Mouse (Mus musculus): ENCODE measurements around the gene Vps16. TPM values are rescaled to one million over a fixed set of nuclear protein-coding genes. Genes with fewer than 3 reads are reported as not detected.

The Vps16 gene
- polyA plus RNA-seq, 1 experiment from 2014 or later = 105 TPM

GRCm38 (mm10) chr2:130488600-130488999, 64.5 kb downstream of the Vps16 start:
- Histone ChIP-seq H3K4me3 (ENCODE audit: low read length) (no peak overlapping the region), H3K4me1 (ENCODE audit: control insufficient read depth, insufficient read depth, low read depth, low read length) (no peaks in the 10 kb centered on the region), H3K4me2 (ENCODE audit: low read length) (no peak overlapping the region), H3K27me3 (replicated peaks; ENCODE audit: control insufficient read depth, insufficient read depth, low read length) (no peaks in the 10 kb centered on the region), H3K9me3 (ENCODE audit: control insufficient read depth, low read length) (no peaks in the 10 kb centered on the region), H3K36me3 (ENCODE audit: control insufficient read depth, insufficient read depth, low read length) (no peaks in the 10 kb centered on the region), H3K27ac (ENCODE audit: low read depth, low read length) (no peak overlapping the region), H3K9ac (ENCODE audit: low read depth, low read length) (no peak overlapping the region)
- ATAC-seq = no peak
- 85% methylated on average over 4 of the region's 4 CpGs for WGBS

DNA sequence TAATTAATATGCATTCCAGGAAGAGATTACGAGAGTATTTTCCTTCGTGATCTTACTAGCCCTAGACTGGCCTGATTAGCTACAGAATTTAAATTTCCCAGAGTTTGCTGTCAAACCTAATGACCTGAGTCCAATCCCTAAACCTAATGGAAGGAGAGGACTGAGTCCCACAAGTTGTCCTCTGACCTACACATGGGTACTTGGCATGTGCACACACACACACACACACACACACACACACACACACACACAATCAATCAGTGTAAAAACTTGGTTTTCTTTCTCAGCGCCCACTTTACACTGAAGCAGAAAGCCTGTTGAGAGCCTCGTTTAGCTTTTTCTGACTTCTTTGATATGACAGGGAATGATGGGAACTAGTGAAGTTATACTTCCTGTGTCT, 67.0 kb downstream of the Vps16 start:
- Histone ChIP-seq H3K27ac (ENCODE audit: low read depth, low read length) (peak overlapping the region; percentile 30), H3K9me3 (ENCODE audit: control insufficient read depth, low read length) (no peaks in the 10 kb centered on the region), H3K27me3 (replicated peaks; ENCODE audit: control insufficient read depth, insufficient read depth, low read length) (no peaks in the 10 kb centered on the region), H3K4me1 (ENCODE audit: control insufficient read depth, insufficient read depth, low read depth, low read length) (peaks cover 7% of the 10 kb centered on the region; the same call in 1 of the 2 replicates), H3K36me3 (ENCODE audit: control insufficient read depth, insufficient read depth, low read length) (no peaks in the 10 kb centered on the region), H3K4me2 (ENCODE audit: low read length) (no peak overlapping the region), H3K9ac (ENCODE audit: low read depth, low read length) (no peak overlapping the region), H3K4me3 (ENCODE audit: low read length) (no peak overlapping the region)
- peak; percentile 32; the same call in 1 of the 2 replicates for ATAC-seq
- WGBS = 7% methylated on average over 4 of the region's 4 CpGs

GRCm38 (mm10) chr2:130491587-130491986, 67.4 kb downstream of the Vps16 start:
- 8% methylated on average over 7 of the region's 7 CpGs for WGBS
- H3K36me3 ChIP-seq (ENCODE audit: control insufficient read depth, insufficient read depth, low read length) = no peaks in the 10 kb centered on the region
- H3K4me1 ChIP-seq (ENCODE audit: control insufficient read depth, insufficient read depth, low read depth, low read length) = peaks cover 7% of the 10 kb centered on the region
- H3K27me3 ChIP-seq (replicated peaks; ENCODE audit: control insufficient read depth, insufficient read depth, low read length) = no peaks in the 10 kb centered on the region
- H3K27ac ChIP-seq (ENCODE audit: low read depth, low read length) = peak overlapping the region; percentile 30
- H3K4me3 ChIP-seq (ENCODE audit: low read length) = no peak overlapping the region
- no peaks in the 10 kb centered on the region for H3K9me3 ChIP-seq (ENCODE audit: control insufficient read depth, low read length)
- H3K9ac ChIP-seq (ENCODE audit: low read depth, low read length) = no peak overlapping the region
- peak; percentile 82 for ATAC-seq
- no peak overlapping the region for H3K4me2 ChIP-seq (ENCODE audit: low read length)

Other genes starting within 250 kb of the Vps16 start
- gene Snrpb, start 244.9 kb upstream of the Vps16 start, polyA plus RNA-seq (2015; fragmentation: Nextera tagmentation; extraction: Ambion mirVana) = 298 and 312 TPM in 2 replicates
- not detected in 2 replicates for gene Tmc2, start 229.1 kb upstream of the Vps16 start, polyA plus RNA-seq (2015; fragmentation: Nextera tagmentation; extraction: Ambion mirVana)
- gene Nop56, start 149.9 kb upstream of the Vps16 start, polyA plus RNA-seq (2015; fragmentation: Nextera tagmentation; extraction: Ambion mirVana) = 241 and 259 TPM in 2 replicates
- 201 and 222 TPM in 2 replicates for gene Idh3b, start 139.8 kb upstream of the Vps16 start, polyA plus RNA-seq (2015; fragmentation: Nextera tagmentation; extraction: Ambion mirVana)
- gene Ebf4, start 129.2 kb upstream of the Vps16 start, polyA plus RNA-seq (2015; fragmentation: Nextera tagmentation; extraction: Ambion mirVana) = 3.6 and 4.1 TPM in 2 replicates
- 33.6 and 39.3 TPM in 2 replicates for gene Cpxm1, start 26.8 kb upstream of the Vps16 start, polyA plus RNA-seq (2015; fragmentation: Nextera tagmentation; extraction: Ambion mirVana)
- not detected in 2 replicates for gene Gm28372, start 19.1 kb upstream of the Vps16 start, polyA plus RNA-seq (2015; fragmentation: Nextera tagmentation; extraction: Ambion mirVana)
- gene 1700020A23Rik, start 19.1 kb upstream of the Vps16 start, polyA plus RNA-seq (2015; fragmentation: Nextera tagmentation; extraction: Ambion mirVana) = 0.30 and 0.59 TPM in 2 replicates
- gene Tmem239, start 17.9 kb upstream of the Vps16 start, polyA plus RNA-seq (2015; fragmentation: Nextera tagmentation; extraction: Ambion mirVana) = 0.12 and 0.28 TPM in 2 replicates
- 15.2 and 15.4 TPM in 2 replicates for gene Pced1a, start 362 bp downstream of the Vps16 start, polyA plus RNA-seq (2015; fragmentation: Nextera tagmentation; extraction: Ambion mirVana)
- gene Ptpra, start 25.9 kb downstream of the Vps16 start, polyA plus RNA-seq (2015; fragmentation: Nextera tagmentation; extraction: Ambion mirVana) = 134 and 144 TPM in 2 replicates
- gene Mrps26, start 139.4 kb downstream of the Vps16 start, polyA plus RNA-seq (2015; fragmentation: Nextera tagmentation; extraction: Ambion mirVana) = 103 and 113 TPM in 2 replicates
- 0.31 TPM in 1 of 2 replicates, not detected in the other for gene Oxt, start 151.8 kb downstream of the Vps16 start, polyA plus RNA-seq (2015; fragmentation: Nextera tagmentation; extraction: Ambion mirVana)
- gene Avp, start 158.2 kb downstream of the Vps16 start, polyA plus RNA-seq (2015; fragmentation: Nextera tagmentation; extraction: Ambion mirVana) = 2.4 TPM in 1 of 2 replicates, not detected in the other
- 9.7 and 10.8 TPM in 2 replicates for gene Fastkd5, start 205.7 kb downstream of the Vps16 start, polyA plus RNA-seq (2015; fragmentation: Nextera tagmentation; extraction: Ambion mirVana)
- 8.9 and 9.9 TPM in 2 replicates for gene Ubox5, start 205.7 kb downstream of the Vps16 start, polyA plus RNA-seq (2015; fragmentation: Nextera tagmentation; extraction: Ambion mirVana)
- 21.1 and 21.2 TPM in 2 replicates for gene Lzts3, start 218.5 kb downstream of the Vps16 start, polyA plus RNA-seq (2015; fragmentation: Nextera tagmentation; extraction: Ambion mirVana)
- 77.4 and 80.3 TPM in 2 replicates for gene Ddrgk1, start 240.3 kb downstream of the Vps16 start, polyA plus RNA-seq (2015; fragmentation: Nextera tagmentation; extraction: Ambion mirVana)
- gene Itpa, start 243.3 kb downstream of the Vps16 start, polyA plus RNA-seq (2015; fragmentation: Nextera tagmentation; extraction: Ambion mirVana) = 127 and 128 TPM in 2 replicates